Mouse (Mus musculus) left cerebral cortex, adult 8-10 months (tissue): ENCODE results near the gene Ube2o. TPM values are rescaled to one million over a fixed set of nuclear protein-coding genes. Genes with fewer than 3 reads are reported as not detected.

Experiments
- DNase-seq, 2 experiments: peaks; one replicate each; pipeline ENCODE4 v3.0.0; 2022; ENCODE audit warnings: low spot score in 2 of 2
- total RNA-seq, 4 experiments: library from RNA; stranded (reverse); gene quantifications; 2 replicates each; pipeline ENCODE4 v1.2.4; 2022

The Ube2o gene
- total RNA-seq = 100 to 1,000 TPM; 115 to 119 (median 117) TPM

GRCm38 (mm10) chr11:116581376-116581814, at the start of gene Ube2o:
Ube2o (minus strand) TSS chr11:116581447.
- DNase-seq = peak; percentile 69 to 84

DNA sequence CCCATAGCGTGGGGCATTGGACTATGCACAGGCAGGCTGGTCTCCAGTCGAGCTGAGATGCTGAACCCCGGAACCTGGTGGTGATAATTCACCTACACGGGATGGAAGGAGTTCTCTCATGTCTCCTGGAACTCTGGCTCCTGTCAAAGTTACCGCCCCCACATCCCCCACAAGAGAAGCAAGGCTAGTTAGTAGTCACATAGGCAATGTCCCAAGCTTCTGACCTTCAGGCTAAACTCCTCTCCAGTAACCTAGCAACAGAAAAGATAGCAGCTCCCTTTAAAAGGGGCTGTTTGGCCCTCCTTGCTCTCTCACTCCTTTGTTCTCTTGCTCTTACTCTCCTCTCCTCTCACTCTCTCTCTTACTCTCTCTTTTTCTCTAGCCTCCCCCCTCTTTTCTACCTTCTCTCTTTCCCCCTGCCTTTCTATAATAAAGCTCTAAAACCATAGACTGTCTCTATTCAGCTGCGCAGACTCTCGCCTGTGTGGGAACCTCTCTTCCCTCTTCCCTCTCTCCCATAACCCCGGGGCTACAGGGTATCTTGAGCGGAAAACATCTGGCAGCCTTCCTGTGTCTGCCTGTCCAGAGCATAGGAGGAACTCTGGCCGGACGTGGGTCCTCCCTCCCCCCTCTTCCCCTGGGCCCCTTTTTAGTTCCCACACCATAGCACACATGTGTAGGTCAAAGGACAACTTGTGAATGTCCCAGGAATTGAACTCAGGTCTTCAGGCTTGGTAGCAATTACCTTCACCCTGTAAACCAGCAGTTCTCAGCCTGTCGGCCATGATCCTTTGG, 49.1 kb upstream of the Ube2o start:
- no peak for DNase-seq

GRCm38 (mm10) chr11:116629472-116629871, 48.2 kb upstream of the Ube2o start:
- no peak for DNase-seq

- peak; percentile 62 to 66 for DNase-seq
Measured at GRCm38 (mm10) chr11:116628712-116629111, 47.5 kb upstream of the Ube2o start.

GRCm38 (mm10) chr11:116627072-116628020, 46.1 kb upstream of the Ube2o start:
- no peak for DNase-seq

DNA sequence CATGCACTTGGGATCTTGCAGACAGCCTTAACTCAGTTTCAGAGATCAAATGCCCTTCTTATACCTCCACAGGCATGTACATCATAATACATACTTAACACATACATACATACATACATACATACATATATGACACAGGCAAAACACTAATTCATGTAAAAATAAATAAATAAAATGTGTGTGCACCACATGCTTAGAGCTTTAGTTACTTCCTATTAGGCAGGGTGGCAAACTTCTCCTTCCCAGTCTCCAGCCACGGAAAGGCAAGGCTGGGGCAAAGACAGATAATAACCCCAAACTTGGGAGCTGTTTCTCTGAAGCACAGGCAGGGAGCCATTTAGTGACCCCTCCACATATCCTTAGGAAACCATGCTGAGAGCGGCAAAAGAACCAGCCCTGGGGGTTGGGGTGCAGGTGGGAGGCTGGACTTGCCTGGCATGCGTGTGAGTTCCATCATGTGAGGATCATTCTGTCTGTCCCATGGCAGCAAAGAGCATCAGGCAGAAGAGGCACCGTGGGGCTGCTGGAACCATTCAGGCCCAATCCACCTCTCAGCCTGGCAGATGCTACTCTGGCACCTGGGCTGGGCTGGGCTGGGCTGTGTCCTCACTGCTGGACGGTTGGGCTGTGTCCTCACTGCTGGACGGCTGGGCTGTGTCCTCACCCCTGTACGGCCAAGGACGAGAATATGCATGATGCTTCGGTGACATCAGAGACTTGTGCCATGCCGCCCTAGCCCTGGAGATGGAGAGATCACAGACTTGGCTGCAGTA, 45.2 kb upstream of the Ube2o start, which contains the start of gene Rhbdf2:
TSS of gene Rhbdf2 (minus strand) at position 721 of the 773 bp plus-strand sequence.
- no peak for DNase-seq

GRCm38 (mm10) chr11:116625081-116626000, 44.1 kb upstream of the Ube2o start:
- no peak for DNase-seq

GRCm38 (mm10) chr11:116624131-116624832, 43.0 kb upstream of the Ube2o start:
- DNase-seq = no peak

- DNase-seq = no peak
Measured at GRCm38 (mm10) chr11:116623281-116624124, 42.3 kb upstream of the Ube2o start.

- DNase-seq = no peak
Measured at GRCm38 (mm10) chr11:116621258-116621704, 40.0 kb upstream of the Ube2o start.

GRCm38 (mm10) chr11:116620559-116621253, 39.5 kb upstream of the Ube2o start:
- no peak for DNase-seq

DNA sequence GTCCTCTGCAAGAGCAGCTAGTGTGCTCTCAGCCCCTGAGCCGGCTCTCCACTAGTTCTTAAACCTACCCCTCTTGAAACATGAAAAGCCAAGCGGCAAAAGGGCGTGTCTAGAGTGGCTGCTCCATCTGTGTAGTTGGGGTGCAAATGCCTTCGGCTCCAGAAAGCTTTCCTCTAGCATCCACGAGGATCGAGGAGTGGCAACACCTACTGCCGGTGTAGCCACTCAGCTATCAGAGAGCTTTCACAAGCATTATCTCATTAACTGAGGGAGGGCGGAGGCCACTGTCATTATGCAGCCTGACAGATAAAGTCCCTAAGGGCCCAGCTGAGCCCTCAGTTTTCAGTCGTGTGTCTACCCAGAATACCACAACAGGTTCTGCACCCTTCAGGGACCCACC, 38.8 kb upstream of the Ube2o start:
- DNase-seq = no peak

DNA sequence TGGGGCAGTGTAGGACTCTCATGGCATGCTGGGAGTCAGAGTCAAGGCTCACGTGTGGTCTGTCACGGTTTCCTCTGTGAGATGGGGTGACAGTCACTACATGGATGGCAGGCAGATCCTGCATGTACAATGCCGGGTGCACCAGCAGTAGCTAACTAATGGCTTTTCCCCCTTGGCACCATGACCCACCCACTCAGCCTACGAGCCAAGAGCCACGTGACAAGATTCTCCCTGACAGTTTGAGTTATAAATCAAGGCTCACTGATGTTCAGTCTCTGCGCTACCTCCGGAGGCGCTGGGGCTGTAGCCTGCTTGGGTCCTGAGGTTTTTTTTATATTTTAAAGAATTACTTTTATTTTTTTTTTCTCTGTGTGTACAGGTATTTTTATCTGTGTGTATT, 38.3 kb upstream of the Ube2o start:
- DNase-seq = no peak

GRCm38 (mm10) chr11:116619156-116619555, 37.9 kb upstream of the Ube2o start:
- DNase-seq = no peak

DNA sequence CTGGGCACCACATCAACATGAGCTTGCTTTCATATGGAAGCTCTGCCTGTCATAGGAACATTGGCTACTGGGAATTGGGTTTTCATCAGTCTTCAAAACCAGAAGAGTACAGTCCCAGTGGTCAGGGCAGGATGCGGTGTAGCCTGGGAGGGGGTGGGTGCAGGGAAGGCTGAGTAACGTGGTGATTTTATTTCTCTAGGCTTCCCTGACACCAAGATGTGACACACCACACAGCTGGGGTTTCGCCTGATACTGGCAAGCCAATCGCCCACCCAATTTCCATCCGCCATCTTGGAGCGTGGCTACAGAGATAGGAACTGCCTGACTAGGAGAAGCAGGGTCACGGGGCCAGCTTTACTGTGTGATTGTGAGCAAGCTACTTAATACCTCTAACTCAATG, 37.4 kb upstream of the Ube2o start:
- DNase-seq = no peak

DNA sequence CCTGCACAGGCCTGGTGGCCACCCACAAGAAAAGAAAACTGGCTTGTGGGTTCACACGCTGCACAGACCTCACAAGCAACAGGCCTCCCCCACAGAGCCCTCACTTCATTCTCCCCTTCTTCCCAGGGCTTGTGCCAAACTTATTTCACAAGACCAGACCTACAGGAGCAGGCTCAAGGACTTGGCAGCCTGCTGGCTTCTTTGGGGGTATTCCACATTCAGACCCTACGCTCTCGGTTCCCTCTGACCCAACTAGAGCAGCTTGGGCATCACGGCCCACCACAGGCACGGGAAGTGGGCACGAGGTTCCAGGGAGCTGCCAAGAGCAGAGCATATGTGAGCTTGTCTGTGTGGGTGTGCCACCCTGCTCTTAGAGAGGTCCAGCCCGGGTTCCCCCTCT, 36.4 kb upstream of the Ube2o start:
- DNase-seq = peak in 1 of 2 experiments; percentile 34

DNA sequence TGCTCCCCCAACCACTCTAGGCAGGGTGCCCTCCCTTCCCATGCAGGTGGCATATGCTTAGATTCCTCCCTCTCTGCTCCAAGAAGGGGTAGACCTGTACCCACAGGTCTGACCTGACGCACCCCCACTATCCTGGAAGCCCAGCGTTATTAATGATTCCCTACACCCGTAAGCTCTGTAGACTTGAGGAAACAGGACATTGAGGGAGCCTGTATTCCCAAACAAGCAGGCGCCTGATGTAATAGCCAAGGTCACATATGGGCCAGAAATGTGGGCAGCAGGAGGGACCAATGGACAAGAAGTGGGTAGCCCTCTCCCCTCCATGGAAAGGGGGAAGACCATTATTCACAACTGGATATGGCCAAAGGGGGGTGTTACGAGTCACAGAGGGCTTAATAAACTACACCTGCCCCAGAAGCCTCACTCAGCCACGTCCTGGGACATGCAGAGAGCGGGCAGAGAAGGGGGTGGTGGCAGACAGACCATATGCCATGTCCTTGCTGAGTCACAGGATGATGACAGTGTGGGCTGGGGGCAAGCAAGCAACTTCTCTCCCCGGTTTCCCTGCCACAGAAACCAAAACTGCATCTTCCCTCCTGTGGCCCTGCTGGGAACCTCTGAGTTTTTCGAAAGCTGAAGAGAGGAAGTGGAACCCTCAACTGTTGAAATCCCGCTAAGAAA, 35.3 kb upstream of the Ube2o start:
- no peak for DNase-seq
